Mouse (Mus musculus): ENCODE measurements around the gene Pex5l.

The Pex5l gene

DNA sequence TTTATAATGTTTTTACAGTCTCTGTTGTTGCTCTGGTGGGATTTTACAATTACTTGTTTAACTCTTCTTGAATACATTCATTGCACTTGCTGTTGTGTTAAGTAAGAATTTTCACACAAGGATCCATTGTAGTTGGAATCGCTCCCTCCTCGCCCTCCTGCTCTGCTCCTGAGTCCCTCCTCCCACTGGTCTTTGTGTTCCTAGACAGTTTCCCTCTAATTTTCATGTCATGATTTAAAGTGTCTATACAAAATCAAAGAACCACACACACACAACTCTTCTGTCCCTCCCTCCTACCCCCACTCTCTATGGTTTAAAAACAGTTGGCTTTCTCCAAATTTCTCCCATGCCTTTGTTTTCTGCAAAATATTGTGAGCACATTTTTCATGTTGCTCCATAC, 81.6 kb downstream of the Pex5l start:
- DNase-seq (ENCODE audit: low spot score) = no peak

DNA sequence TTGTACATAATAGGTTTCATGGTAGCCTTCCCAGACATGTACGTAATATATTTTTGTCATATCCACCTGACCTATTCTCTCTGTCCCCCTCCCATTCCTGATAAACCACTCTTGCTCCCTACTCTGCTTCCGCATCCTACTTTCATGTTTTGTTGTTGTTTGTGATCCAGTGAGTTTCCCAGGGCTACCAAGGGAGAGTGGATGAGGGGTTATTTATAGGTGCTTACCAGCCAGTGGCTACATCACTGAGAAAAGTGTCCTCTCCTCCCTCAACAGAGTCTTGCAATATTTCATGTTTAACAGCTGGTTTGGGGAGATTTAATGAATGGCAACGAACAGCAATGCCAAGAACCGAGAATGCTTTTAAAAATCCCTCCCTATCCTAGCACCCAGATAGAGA, 82.0 kb downstream of the Pex5l start:
- DNase-seq (ENCODE audit: low spot score) = no peak

DNA sequence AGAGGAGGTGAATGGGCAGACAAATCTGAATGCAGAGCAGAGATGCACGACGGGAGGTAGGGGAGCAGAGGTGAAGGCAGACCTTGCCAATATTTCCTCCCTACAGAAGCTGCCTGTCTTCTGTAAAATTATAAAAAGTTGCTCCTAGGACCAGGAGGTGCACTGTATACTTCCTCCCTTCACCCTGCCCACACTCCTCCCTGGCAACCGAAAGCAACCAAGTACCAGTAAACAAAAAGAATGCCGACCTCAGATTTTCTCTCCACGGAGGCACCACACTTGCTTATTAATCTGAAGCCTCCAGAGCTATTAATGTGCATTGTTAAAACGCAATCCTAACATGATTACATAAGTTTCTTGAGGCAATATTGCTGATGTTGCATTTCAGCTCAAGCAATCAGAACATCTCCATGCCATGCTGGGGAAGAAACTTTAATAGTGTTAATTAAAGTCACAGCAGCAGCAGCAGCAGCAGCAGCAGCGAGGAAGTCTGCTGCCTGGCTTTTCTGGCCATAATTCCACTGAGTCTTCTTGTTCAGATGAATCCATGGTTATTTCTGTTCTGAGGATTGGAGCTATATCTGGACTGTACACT, 82.6 kb downstream of the Pex5l start:
- no peak for DNase-seq (ENCODE audit: low spot score)

DNA sequence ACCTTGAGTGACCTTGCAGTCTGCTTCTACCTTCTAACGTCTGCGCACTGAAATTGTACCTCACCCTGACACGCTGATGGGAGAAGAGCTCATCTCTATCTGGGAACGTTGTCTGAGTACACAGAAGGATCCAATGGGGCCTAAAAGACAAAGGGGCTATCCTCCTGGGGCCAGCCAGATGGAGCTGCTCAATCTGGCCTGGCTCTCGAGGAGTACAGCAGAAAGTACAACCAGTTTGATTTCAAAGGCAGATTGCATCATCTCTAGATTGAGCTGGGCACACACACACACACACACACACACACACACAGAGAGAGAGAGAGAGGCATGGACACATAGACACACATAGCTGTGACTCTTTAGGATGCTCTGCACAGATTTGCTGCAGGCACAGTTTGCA, 94.7 kb downstream of the Pex5l start:
- DNase-seq (ENCODE audit: low spot score) = no peak

DNA sequence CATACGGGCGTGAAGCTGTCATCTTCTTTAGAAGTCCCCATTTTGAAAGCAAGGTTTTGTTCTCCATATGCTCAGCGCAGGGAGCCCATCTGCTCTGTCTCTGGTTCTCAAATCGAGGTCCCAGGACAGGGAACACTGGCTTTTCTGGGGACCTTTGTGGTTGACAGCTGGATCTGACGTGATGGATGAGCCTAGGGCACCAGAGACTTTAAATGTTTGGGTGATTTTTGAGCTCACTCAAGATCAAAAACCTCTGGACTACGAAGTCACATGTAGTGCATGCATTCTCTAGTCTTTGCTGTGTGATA, 98.3 kb downstream of the Pex5l start:
- DNase-seq (ENCODE audit: low spot score) = no peak

DNA sequence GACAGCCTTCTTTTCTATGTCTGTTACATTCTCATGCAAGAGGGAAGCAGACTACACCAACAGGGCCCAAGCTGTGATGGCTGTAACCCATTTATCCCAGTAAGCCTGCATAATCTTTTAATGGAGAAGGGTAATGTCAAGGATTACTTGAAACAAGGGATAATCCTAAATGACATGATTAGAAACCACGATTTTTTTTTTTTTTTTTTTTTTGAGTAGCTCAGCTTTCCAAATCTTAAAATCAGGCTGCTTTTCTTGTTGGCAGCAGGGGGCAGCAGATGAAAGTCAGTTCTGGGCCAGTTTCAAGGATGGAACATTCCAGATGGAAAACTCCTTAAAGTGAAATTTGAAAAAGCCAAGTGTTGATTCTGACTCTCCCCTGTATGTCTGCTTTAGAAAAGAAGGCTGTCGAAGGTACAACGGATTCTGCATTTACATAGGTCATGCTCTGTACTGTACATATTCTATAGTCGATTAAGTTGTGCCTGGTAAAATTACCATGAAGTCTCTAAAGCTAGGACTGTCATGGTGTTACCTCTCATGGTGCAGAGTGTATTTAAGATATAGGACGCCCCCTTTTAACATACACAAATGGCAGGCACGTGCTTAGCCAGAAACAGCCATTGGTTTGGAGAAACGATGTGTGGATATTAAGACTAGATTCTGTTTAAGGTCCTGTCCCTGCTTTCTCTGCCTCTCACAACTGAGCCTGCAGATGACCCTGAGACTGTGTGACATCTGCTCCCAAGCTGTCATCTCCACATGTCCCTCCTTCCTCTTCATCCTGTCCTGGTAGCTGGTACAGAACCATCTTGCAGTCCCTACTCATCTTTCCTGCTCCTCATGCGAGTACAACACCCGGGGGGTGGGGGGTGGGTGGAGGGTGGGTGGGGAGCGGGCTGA, 98.9 kb downstream of the Pex5l start:
- DNase-seq (ENCODE audit: low spot score) = no peak

DNA sequence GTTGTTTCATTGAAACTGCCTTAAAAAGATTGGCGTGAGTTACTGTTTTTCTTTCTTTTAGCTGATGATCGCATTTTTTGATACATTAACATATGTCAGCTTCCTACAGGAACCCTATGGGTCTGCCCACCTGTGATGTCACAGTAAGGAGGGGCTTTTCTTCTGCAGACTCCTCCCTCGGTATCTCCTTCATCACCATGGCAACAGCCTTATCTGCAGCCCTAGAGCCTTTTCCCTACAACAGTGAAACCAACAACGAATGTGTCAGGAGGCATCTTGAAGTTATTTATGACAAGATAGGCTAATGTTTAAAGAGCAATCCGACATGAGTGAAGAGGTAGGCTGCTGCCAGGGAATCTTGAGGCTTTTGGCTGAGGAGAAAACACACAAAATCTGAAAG, 118.5 kb downstream of the Pex5l start:
- no peak for DNase-seq (ENCODE audit: low spot score)

DNA sequence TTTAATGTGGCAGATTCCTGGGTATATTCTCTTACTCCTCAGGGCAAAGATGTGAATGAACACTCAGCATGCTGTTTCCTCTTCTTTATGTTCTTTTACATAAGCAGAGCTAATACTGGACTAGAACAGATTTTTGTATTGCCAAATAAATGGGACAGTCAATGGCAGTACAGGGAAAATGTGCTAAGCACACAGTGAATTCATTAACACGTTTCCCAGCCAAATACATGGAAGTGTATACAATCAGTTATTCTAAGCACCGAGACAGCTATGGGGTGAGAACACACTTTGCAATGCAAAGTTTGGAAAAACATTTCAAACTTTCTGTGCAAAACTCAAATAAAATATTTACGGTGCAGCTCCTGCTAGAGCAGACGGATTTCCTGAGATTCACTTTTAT, 139.1 kb downstream of the Pex5l start:
- no peak for DNase-seq (ENCODE audit: low spot score)

DNA sequence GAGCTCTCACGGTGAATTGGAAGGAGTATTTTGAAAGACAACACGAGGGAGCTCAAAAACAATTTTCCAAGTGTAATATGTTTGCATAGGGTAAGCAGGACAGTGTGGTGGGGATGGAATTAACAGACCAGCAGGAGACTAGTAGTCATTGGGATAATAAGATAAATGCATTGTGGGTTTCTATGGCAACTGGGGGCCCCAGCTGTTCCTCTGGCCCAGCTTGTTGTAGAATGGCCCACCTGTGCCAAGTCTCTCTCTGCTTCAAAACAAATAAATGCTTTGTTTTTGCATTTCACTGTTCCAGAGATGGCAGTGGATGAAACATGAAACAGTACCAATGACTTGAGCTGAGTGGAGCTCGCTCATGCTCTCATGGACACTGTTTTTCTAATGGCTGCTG, 141.3 kb downstream of the Pex5l start:
- no peak for DNase-seq (ENCODE audit: low spot score)

DNA sequence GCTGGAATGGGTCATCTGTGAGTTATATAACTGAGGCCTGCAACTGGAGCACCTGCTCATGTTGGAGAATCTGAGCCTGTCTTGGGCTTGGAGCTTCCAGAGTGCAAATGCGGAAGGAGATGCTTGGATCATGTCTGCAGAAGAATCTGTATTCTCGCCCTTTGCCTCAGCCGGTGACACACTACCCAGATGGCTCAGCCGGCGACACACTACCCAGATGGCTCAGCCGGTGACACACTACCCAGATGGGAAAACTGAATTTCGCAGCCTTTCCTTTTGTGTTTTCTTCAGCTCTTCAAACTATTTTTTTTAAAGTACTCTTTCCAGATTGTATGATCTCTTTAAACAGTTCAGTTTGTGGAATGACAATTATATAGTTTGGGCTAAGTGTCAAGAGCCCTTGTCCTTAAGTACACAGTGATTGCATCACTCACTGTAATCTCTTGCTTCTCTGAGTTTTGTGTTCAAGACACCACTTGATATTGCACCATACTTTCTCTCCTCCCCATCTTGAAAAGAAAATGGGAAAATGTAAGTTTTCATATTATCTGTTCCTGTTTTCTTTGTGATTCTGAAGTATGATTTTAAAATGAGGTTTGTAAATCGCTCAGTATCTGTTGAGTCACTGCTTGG, 142.5 kb downstream of the Pex5l start:
- no peak for DNase-seq (ENCODE audit: low spot score)

DNA sequence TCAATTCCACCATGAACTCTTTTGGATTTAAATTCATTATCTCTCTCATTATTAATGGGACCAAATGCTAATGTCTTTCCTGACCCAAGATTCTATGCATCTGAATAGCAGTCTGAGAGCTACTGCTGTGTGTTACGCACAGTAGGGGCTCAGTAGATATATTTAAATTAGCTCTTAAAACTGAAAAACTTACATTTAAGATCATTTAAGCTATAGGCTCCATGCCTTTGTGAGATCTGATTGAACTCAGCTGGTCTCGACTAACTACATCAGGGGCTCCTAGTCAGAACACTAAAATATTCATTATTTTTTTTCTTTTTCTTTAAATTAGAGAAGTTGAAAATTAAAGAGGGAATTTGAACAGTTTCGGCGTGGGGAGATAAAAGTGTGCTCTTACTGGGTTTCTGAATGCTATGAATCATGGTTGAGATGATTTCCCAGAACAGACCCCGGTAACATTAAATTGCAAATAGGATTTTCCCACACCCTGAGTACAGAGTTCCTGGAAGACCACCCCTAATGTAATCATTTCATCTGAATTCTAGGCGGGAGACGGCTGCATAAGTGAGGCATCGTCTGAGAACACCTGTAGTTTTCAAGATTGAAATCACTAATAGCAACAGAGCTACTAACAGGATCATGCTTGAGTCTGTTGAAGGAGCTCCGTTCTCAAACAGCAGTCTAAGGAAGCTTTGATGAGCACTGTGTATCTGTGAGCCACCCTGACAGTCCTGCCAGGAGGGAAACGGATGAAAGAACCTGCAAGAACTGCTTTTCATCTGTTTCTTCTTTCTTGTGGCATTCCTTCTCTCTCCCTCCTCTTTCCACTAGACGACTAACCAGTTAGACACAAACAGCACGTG, 151.1 kb downstream of the Pex5l start:
- DNase-seq (ENCODE audit: low spot score) = no peak

DNA sequence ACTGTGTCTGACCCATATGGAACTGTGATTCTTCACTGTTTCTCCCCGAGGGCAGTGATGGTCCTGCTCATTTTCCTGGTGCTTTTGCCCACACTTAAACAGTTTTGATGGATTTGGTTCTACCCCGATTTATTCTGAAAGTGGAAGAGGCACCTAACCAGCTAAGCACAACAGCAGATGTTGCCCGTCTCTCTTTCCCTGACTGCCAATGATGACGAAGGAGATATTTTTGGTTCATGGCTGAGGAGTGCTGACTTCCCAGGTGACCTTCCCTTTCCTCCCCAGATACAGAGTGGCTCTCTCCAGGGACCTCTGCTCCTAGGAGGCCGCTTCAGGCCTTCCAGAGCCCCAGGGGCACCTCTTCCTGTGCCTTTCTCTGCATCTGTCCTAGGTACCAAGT, 155.2 kb downstream of the Pex5l start:
- DNase-seq (ENCODE audit: low spot score) = no peak

DNA sequence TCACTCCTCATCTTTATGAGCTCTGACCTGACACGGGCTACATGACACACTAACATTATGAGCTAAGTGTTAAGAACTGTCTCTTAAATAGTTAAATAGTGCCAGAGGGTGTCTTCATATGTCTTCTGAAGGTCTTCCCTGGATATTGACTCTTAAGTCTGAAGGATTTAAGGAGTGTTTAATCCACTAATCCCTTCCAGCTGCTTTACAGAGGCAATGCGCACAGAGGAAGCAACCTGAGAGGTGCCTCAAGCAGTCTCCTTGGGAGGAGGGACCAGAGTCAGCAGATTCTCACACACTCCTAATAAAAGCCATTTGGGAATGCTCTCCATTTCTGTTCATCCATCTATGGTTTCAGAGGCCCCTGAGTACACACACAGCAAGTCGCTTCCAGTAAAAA, 157.9 kb downstream of the Pex5l start:
- no peak for DNase-seq (ENCODE audit: low spot score)

DNA sequence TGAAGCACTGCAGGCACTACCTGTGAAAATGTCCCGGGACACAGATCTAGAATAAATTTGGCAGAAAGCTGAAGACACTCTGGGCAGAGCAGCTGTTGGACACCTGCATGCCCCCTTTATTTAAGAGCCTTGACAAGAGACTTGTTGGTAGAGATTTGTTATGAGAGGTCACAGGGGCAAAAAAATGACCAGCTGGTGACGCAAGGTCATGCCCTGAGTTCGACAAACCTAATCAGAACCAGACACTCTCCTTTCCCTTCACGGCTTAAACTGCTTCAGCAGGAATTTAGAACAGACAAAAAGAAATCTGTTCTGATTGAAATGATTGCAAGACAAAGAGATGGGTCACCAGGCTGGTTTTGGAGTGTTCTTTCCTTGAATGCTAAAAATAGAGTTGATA, 163.1 kb downstream of the Pex5l start:
- no peak for DNase-seq (ENCODE audit: low spot score)

DNA sequence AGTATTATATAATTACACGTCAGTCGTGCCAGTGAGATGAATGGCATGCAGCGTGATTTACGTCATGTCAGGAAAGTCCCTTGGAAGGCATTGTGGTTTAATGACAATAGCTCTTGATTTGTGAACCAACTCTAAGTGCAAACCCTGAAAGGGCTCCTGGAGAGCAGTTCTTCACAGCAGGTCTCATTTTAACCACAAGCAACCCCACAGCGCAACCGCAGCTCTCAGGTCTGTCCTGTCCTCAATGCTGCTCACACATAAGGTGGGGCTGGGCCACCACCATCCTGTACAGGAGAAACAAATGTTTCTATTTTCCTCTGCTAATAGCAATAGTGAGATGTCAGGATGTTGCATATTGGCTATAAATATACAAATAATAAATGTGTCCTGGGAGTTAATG, 163.8 kb downstream of the Pex5l start:
- no peak for DNase-seq (ENCODE audit: low spot score)

DNA sequence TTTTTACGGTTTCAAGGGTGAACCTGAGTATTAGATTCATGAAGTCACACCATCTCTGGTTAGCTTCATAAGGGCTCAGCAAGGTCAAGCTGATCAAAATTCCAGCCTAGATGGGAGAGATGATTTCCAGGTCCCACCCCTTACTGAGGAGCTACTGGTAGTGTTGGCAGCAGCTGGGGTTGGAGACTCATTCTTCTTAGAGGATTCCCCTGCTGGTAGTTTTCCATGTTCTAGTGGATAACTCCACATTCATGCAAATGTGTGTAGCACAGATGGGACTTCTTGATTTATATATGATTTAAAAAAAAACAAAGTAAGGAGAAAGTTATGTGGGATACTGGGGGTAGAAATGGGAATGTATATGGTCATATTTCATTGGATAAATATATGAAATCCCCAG, 172.8 kb downstream of the Pex5l start:
- DNase-seq (ENCODE audit: low spot score) = no peak

DNA sequence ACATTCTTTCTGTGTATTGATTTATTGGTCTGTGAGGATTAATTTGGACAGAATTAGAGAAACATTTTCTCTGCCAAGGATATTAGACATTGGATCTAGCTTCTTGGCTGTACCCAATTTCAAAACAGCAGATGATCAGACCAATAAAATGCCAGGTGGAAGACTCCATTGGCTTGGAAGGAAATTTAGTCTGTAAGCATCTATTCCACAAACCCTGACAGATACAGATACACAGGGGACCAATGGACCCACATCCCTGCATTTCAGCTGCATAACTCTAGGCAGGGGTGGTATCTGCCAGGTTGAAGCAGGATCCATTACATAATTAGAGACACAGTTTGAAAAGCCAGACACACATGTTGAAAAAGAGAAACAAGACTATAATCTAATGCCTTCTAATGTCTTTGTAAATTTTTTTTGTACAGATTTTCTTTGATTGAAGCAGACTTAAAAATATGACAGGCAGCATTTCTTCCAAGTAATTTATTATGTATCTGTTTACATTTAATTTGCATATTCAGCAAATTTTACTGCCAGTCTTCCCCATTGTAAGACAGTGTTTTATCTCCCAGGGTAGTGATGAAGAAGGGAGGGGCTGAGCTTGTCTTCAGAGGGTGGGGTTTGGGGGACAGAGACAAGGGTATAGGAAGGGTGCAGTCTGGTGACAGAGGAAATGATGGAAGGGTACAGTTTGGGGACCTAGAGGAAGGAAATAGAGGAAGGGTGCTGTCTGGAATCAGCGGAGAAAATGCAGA, 174.2 kb downstream of the Pex5l start:
- DNase-seq (ENCODE audit: low spot score) = no peak

DNA sequence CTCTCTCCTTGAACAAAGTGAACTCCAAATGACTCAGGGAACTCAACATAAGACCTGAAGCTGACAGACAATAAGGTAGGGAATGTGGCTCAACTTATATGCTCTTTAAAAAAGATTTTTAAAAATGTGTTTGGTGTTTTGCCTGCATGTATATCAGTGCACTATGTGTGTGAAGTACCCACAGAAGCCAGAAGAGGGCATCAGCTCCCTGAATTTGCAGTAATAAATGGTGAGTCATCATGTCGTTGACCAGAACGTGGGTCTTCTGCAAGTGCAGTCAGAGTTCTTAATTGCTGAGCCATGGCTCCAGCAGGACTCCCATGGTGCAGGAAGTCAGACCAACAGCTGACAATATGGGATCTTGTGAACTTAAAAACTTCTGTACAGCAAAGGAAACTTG, 177.5 kb downstream of the Pex5l start:
- DNase-seq (ENCODE audit: low spot score) = no peak

DNA sequence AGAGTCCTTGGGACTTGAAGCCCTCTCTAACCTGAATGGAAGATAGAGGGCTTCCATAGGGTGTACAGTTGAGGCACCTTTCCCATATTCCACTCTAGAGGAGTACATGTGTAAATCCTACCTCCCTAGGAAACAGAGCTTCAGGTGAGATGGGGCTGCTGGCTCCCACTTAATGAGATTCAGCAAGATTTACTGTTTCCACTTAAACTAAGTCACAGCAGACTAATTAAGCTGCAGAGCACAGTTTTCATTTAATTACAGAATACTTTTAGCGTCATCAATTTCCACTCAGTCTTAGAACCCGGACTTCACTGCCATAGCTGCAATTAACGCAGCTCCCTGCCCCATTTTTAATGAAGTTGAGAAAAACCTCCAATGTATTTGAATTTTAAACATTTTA, 181.6 kb downstream of the Pex5l start:
- no peak for DNase-seq (ENCODE audit: low spot score)

DNA sequence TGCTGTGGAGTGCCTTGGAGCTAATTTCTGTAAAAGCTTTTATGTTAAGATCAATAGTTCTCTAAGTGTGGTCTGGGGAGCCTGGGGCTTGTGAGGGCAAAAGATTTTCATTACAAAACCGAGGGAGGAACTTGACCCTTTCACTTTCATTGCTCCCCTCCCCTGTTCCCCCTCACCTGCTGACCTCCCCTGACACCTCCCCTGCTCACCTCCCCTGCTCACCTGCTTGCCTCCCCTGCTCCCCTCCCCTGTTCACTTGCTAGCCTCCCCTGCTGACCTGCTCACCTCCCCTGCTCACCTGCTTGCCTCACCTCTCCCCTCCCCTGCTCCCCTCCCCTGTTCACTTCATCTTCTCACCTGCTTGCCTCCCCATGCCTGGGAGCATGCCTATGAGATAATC, 191.7 kb downstream of the Pex5l start:
- DNase-seq (ENCODE audit: low spot score) = no peak

DNA sequence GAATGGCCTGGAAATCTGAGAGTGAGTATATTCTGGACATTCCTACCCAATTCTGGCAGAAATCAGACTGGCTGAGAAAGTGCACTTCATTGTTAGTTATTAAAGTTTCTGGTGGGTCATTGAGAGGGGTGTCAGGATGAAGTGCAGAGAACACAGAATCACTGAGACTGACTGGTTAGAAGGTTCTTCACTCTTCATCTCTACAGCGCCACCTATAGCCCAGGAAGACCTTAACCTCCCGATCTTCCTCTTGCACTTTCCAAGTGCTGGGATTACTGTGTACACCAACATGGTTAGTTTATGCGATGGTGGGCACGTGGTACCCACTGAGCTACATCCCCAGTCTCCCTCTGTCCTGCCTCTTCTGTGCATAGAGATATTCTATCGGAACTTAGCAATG, 195.6 kb downstream of the Pex5l start:
- DNase-seq (ENCODE audit: low spot score) = no peak

All from c-Kit-positive CD71-positive TER-119-positive erythroid progenitor cells, embryonic 14.5 days (primary cell).